In genomic region chr4:10875407-10875806, GRCm38 (mm10) we compare ENCODE assay signal across 8 mouse cellular contexts. TPM values are rescaled to one million over a fixed set of nuclear protein-coding genes. Genes with fewer than 3 reads are reported as not detected.
DNase-seq lines count a peak whose midpoint lies in the region; ATAC-seq and TF ChIP-seq lines count a peak whose summit lies in the region.

No protein-coding gene starts in this region.

- H3K4me3 ChIP-seq in layer of hippocampus, adult 2 months, result peak overlapping the region; percentile 98
- H3K4me3 ChIP-seq in embryonic facial prominence, embryonic 13.5 days, result peak overlapping the region; percentile 92
- H3K4me3 ChIP-seq in hindbrain, embryonic 16.5 days (ENCODE audit: low read length), result peak overlapping the region; percentile 82
- H3K4me3 ChIP-seq in liver, adult 2 months (ENCODE audit: insufficient read depth, low read depth, low read length), result no peak overlapping the region
- H3K4me3 ChIP-seq in neural tube, embryonic 12.5 days, result peak overlapping the region; percentile 94

- H3K27ac ChIP-seq in layer of hippocampus, adult 2 months, result peak overlapping the region; percentile 100
- H3K27ac ChIP-seq in embryonic facial prominence, embryonic 13.5 days, result peak overlapping the region; percentile 99
- H3K27ac ChIP-seq in hindbrain, embryonic 16.5 days (ENCODE audit: low read depth, low read length), result peak overlapping the region; percentile 97
- no peak overlapping the region for H3K27ac ChIP-seq in liver, adult 2 months (replicated peaks; ENCODE audit: insufficient read depth, low read depth, low read length)
- H3K27ac ChIP-seq in neural tube, embryonic 12.5 days, result peak overlapping the region; percentile 95; the same call in 1 of the 2 replicates

- no peaks in the 10 kb centered on the region for H3K27me3 ChIP-seq in embryonic facial prominence, embryonic 13.5 days
- H3K27me3 ChIP-seq in hindbrain, embryonic 16.5 days (replicated peaks; ENCODE audit: control insufficient read depth, insufficient read depth, low read length), result no peaks in the 10 kb centered on the region
- H3K27me3 ChIP-seq in liver, adult 2 months (ENCODE audit: control insufficient read depth, insufficient read depth, low read length), result no peaks in the 10 kb centered on the region
- H3K27me3 ChIP-seq in neural tube, embryonic 12.5 days (replicated peaks), result no peaks in the 10 kb centered on the region

- ATAC-seq in embryonic facial prominence, embryonic 13.5 days (ENCODE audit: insufficient number of reproducible peaks, insufficient read depth, low FRiP score, low TSS enrichment, low read depth), result no peak
- ATAC-seq in hindbrain, embryonic 16.5 days, result no peak
- ATAC-seq in neural tube, embryonic 12.5 days (ENCODE audit: low FRiP score, low read depth), result no peak

- peak overlapping the region; percentile 91 for H3K9ac ChIP-seq in embryonic facial prominence, embryonic 13.5 days
- H3K9ac ChIP-seq in hindbrain, embryonic 16.5 days (ENCODE audit: low read depth, low read length), result peak overlapping the region; percentile 77
- no peak overlapping the region for H3K9ac ChIP-seq in liver, adult 2 months (ENCODE audit: low read depth, low read length)
- peak overlapping the region; percentile 76 for H3K9ac ChIP-seq in neural tube, embryonic 12.5 days

- no peak for TF ChIP-seq CTCF in layer of hippocampus, adult 2 months (conservative IDR thresholded peaks at IDR 0.05)
- no peak for TF ChIP-seq CTCF in liver, adult 2 months (IDR thresholded peaks at IDR 0.05; ENCODE audit: low read depth, low read length)

- TF ChIP-seq POLR2A in liver, adult 2 months (IDR thresholded peaks at IDR 0.05; ENCODE audit: extremely low read depth, insufficient read depth, low read length), result no peak

- DNase-seq in layer of hippocampus, adult 2 months (ENCODE audit: low spot score in 2 of 2), result peak; percentile 41 to 42
- no peak for DNase-seq in layer of hippocampus, postnatal 25 days (ENCODE audit: extremely low spot score in 1 of 2, low spot score in 1 of 2)
- peak; percentile 72 for DNase-seq in NIH3T3 (ENCODE audit: low read depth)
- DNase-seq in liver, adult 2 months (ENCODE audit: extremely low read depth, low read depth, low spot score), result peak; percentile 24
- DNase-seq in frontal cortex, postnatal 10 days (ENCODE audit: low spot score in 2 of 2), result no peak

- peak overlapping the region; percentile 67 for H3K4me2 ChIP-seq in embryonic facial prominence, embryonic 13.5 days
- H3K4me2 ChIP-seq in hindbrain, embryonic 16.5 days (ENCODE audit: low read length), result peak overlapping the region; percentile 72
- peak overlapping the region; percentile 62 for H3K4me2 ChIP-seq in neural tube, embryonic 12.5 days (replicated peaks)

- H3K4me1 ChIP-seq in embryonic facial prominence, embryonic 13.5 days, result peaks cover 9% of the 10 kb centered on the region
- H3K4me1 ChIP-seq in hindbrain, embryonic 16.5 days (ENCODE audit: control insufficient read depth, insufficient read depth, low read depth, low read length), result peaks cover 10% of the 10 kb centered on the region
- H3K4me1 ChIP-seq in liver, adult 2 months (ENCODE audit: control insufficient read depth, insufficient read depth, low read length), result peaks cover 2% of the 10 kb centered on the region; the same call in 1 of the 2 replicates
- H3K4me1 ChIP-seq in neural tube, embryonic 12.5 days, result peaks cover 7% of the 10 kb centered on the region

- H3K9me3 ChIP-seq in embryonic facial prominence, embryonic 13.5 days, result no peaks in the 10 kb centered on the region
- H3K9me3 ChIP-seq in hindbrain, embryonic 16.5 days (ENCODE audit: control insufficient read depth, low read length), result no peaks in the 10 kb centered on the region
- H3K9me3 ChIP-seq in neural tube, embryonic 12.5 days, result no peaks in the 10 kb centered on the region

- H3K36me3 ChIP-seq in embryonic facial prominence, embryonic 13.5 days, result 0 out of 2 replicates have a peak, but pooled peaks cover 4% of the 10 kb centered on the region
- no peaks in the 10 kb centered on the region for H3K36me3 ChIP-seq in hindbrain, embryonic 16.5 days (ENCODE audit: control insufficient read depth, insufficient read depth, low read length)
- peaks cover 3% of the 10 kb centered on the region; the same call in 1 of the 2 replicates for H3K36me3 ChIP-seq in liver, adult 2 months (ENCODE audit: control insufficient read depth, insufficient read depth, low read length)
- H3K36me3 ChIP-seq in neural tube, embryonic 12.5 days, result no peaks in the 10 kb centered on the region

- H3K79me2 ChIP-seq in liver, adult 2 months (ENCODE audit: control insufficient read depth, insufficient read depth, low read length), result no peaks in the 10 kb centered on the region

RNA-seq across cellular contexts. Expression of gene 2610301B20Rik, which starts 1.1 kb away (rescaled TPM):
- 10 to 100 TPM; 35.6 to 39.0 TPM for total RNA-seq in layer of hippocampus, adult 2 months (2021)
- total RNA-seq in layer of hippocampus, postnatal 25 days (2021), result 10 to 100 TPM; 35.5 to 37.6 TPM
- 41.3 and 45.5 TPM in 2 replicates for polyA plus RNA-seq in embryonic facial prominence, embryonic 13.5 days (2015; fragmentation: Nextera tagmentation; extraction: Ambion mirVana)
- polyA plus RNA-seq in hindbrain, embryonic 16.5 days (2015; fragmentation: Nextera tagmentation; extraction: Ambion mirVana), result 46.0 and 46.3 TPM in 2 replicates
- total RNA-seq in liver, adult 2 months (2014; rRNA removed), result 2.7 and 3.0 TPM in 2 replicates
- 1.6 and 1.9 TPM in 2 replicates for polyA plus RNA-seq in liver, adult 2 months (2012; rRNA removed)
- polyA plus RNA-seq in neural tube, embryonic 12.5 days (2016; fragmentation: Nextera tagmentation; extraction: Ambion mirVana), result 38.0 and 42.8 TPM in 2 replicates

Comparison
In these comparisons a context has a peak if more than half of its experiments do, and no peak if none do; other contexts are left out.
1. DNase-seq: peak in layer of hippocampus, adult 2 months (2 of 2), NIH3T3 (single experiment) and liver, adult 2 months (single experiment); none in layer of hippocampus, postnatal 25 days (0 of 2) and frontal cortex, postnatal 10 days (0 of 2).
2. RNA of gene 2610301B20Rik, which starts 1.1 kb away (polyA plus RNA-seq): 46.0 to 46.3 TPM in hindbrain, embryonic 16.5 days, 38.0 to 42.8 TPM in neural tube, embryonic 12.5 days and 41.3 to 45.5 TPM in embryonic facial prominence, embryonic 13.5 days; 1.6 to 1.9 TPM in liver, adult 2 months; every median in the first group is over 10 times any median in the second.
3. Peak in every context shown above with its lines, with median percentiles within 50 percentile points of each other: H3K4me2 ChIP-seq.